Mouse (Mus musculus) lung, postnatal 36 days (tissue): ENCODE data around the gene Trim28.

Experiments
- DNase-seq: peaks from one replicate; pipeline ENCODE4 v3.0.0; 2022; ENCODE audit warnings: mixed read lengths

Gene Trim28

GRCm38 (mm10) chr7:12998851-12999250 lies at the start of gene Trim28:
Trim28 (plus strand) TSS chr7:12999114.
- DNase-seq: no peak

- DNase-seq: no peak
Observed at GRCm38 (mm10) chr7:12949872-12950229, 49.1 kb upstream of the Trim28 start.

GRCm38 (mm10) chr7:12954896-12955295 lies 44.0 kb upstream of the Trim28 start:
- DNase-seq: no peak

- DNase-seq: no peak
Observed at GRCm38 (mm10) chr7:12957511-12957910, 41.4 kb upstream of the Trim28 start.

- no peak for DNase-seq
Observed at GRCm38 (mm10) chr7:12958948-12959347, 40.0 kb upstream of the Trim28 start.

- no peak for DNase-seq
Observed at GRCm38 (mm10) chr7:12959718-12960117, 39.2 kb upstream of the Trim28 start.

GRCm38 (mm10) chr7:12961511-12962141 lies 37.3 kb upstream of the Trim28 start:
- peak; percentile 73 for DNase-seq

- DNase-seq: peak; percentile 97
Observed at GRCm38 (mm10) chr7:12965678-12966091, 33.2 kb upstream of the Trim28 start, which contains the start of gene Zfp324. Zfp324 (plus strand) TSS chr7:12965838.

- peak; percentile 74 for DNase-seq
Observed at GRCm38 (mm10) chr7:12966104-12966845, 32.6 kb upstream of the Trim28 start.

- no peak for DNase-seq
Observed at GRCm38 (mm10) chr7:12970906-12971305, 28.0 kb upstream of the Trim28 start.

GRCm38 (mm10) chr7:12977682-12978389 lies 21.1 kb upstream of the Trim28 start, which contains the start of gene Zfp446:
Zfp446 (plus strand) TSS chr7:12977848.
- DNase-seq: peak; percentile 100

- no peak for DNase-seq
Observed at GRCm38 (mm10) chr7:12978931-12979722, 19.8 kb upstream of the Trim28 start.

GRCm38 (mm10) chr7:12979776-12980175 lies 19.1 kb upstream of the Trim28 start:
- DNase-seq: peak; percentile 44

GRCm38 (mm10) chr7:12980291-12980690 lies 18.6 kb upstream of the Trim28 start:
- DNase-seq: no peak

- DNase-seq: no peak
Observed at GRCm38 (mm10) chr7:12985724-12986123, 13.2 kb upstream of the Trim28 start.

- no peak for DNase-seq
Observed at GRCm38 (mm10) chr7:12986906-12987305, 12.0 kb upstream of the Trim28 start.

- DNase-seq: no peak
Observed at GRCm38 (mm10) chr7:12987409-12988189, 11.3 kb upstream of the Trim28 start.

GRCm38 (mm10) chr7:12992222-12992621 lies 6.7 kb upstream of the Trim28 start:
- peak; percentile 71 for DNase-seq

GRCm38 (mm10) chr7:12993148-12993547 lies 5.8 kb upstream of the Trim28 start:
- DNase-seq: no peak

GRCm38 (mm10) chr7:12995862-12996261 lies 3.1 kb upstream of the Trim28 start:
- no peak for DNase-seq

- no peak for DNase-seq
Observed at GRCm38 (mm10) chr7:12997230-12997629, 1.7 kb upstream of the Trim28 start.

GRCm38 (mm10) chr7:12998053-12998452 lies 861 bp upstream of the Trim28 start, which contains the start of gene Slc27a5:
Slc27a5 (minus strand) TSS chr7:12998192.
- no peak for DNase-seq
